Mouse (Mus musculus) stomach, adult 2 months (tissue): Measurements from ENCODE around the gene A530064D06Rik. TPM values are rescaled to one million over a fixed set of nuclear protein-coding genes. Genes with fewer than 3 reads are reported as not detected.

Source experiments
- polyA plus RNA-seq: library from polyadenylated mRNA; depleted of rRNA; stranded (reverse); fragments of >200 nt; gene quantifications from 2 replicates; pipeline ENCODE4 v1.2.3, GENCODE M21; 2012; rRNA removed

A530064D06Rik gene
- polyA plus RNA-seq = 0.12 and 0.17 TPM in 2 replicates

GRCm38 (mm10) chr17:48167103-48167502 lies at the start of gene A530064D06Rik:
Gene A530064D06Rik (minus strand): TSS chr17:48167275.

GRCm38 (mm10) chr17:48146120-48146519 lies 21.0 kb downstream of the A530064D06Rik start, which contains the start of gene 9830107B12Rik:
Gene 9830107B12Rik (minus strand): TSS chr17:48146268.

Other genes with a start within 250 kb of the A530064D06Rik start
- 104 and 106 TPM in 2 replicates for gene Foxp4, start 242.6 kb downstream of the A530064D06Rik start, polyA plus RNA-seq
- not detected in 2 replicates for gene 1700122O11Rik, start 129.0 kb downstream of the A530064D06Rik start, polyA plus RNA-seq
- not detected in 2 replicates for gene 1700067P10Rik, start 78.0 kb downstream of the A530064D06Rik start, polyA plus RNA-seq
- 0.05 and 0.17 TPM in 2 replicates for gene 9830107B12Rik, start 21.0 kb downstream of the A530064D06Rik start, polyA plus RNA-seq
- gene Trem1, start 65.5 kb upstream of the A530064D06Rik start, polyA plus RNA-seq = 0.02 TPM in 1 of 2 replicates, not detected in the other
- not detected in 2 replicates for gene Trem3, start 80.5 kb upstream of the A530064D06Rik start, polyA plus RNA-seq
- 0.14 and 0.19 TPM in 2 replicates for gene Treml4, start 97.0 kb upstream of the A530064D06Rik start, polyA plus RNA-seq
- gene Treml2, start 132.2 kb upstream of the A530064D06Rik start, polyA plus RNA-seq = 0.24 and 0.62 TPM in 2 replicates
- 0.15 and 0.45 TPM in 2 replicates for gene B430306N03Rik, start 148.9 kb upstream of the A530064D06Rik start, polyA plus RNA-seq
- 3.2 and 4.6 TPM in 2 replicates for gene Trem2, start 179.1 kb upstream of the A530064D06Rik start, polyA plus RNA-seq
- 0.14 TPM in 1 of 2 replicates, not detected in the other for gene Treml1, start 192.6 kb upstream of the A530064D06Rik start, polyA plus RNA-seq
- gene Nfya, start 242.6 kb upstream of the A530064D06Rik start, polyA plus RNA-seq = 14.8 and 17.1 TPM in 2 replicates
- gene Oard1, start 242.7 kb upstream of the A530064D06Rik start, polyA plus RNA-seq = 1.4 and 3.0 TPM in 2 replicates